Mouse (Mus musculus) spleen, adult 12 weeks (tissue): Measurements from ENCODE around the gene Phactr2.

Source experiments
- DNase-seq: peaks from one replicate; pipeline ENCODE4 v3.0.0; 2022; ENCODE audit warnings: low spot score

Gene Phactr2

GRCm38 (mm10) chr10:13448283-13449045 lies 25.7 kb downstream of the Phactr2 start:
- no peak for DNase-seq

DNA sequence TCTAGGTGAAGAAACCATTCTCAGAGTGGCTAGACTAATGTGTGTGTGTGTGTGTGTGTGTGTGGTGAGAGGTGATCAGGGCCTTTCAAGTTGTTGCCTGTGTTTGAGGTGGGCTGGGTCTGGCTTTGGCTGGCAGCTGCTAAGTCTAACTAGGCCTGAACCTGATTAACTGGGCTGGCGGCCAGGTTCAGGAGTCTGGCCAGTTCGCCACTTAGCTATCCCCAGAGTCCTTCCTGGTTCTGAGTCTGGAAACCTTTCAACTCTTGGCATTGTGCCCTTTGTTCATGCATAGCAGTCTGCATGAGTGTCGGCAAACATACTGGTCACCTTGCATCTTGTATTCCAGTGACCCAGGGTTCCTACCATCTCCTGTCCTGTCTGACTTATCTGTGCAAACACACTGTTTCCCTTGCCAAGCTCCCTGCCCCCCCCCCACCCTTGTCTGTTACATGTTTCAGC lies 27.4 kb downstream of the Phactr2 start:
- no peak for DNase-seq

- no peak for DNase-seq
Measured at GRCm38 (mm10) chr10:13444257-13444656, 30.0 kb downstream of the Phactr2 start.

GRCm38 (mm10) chr10:13443647-13444046 lies 30.6 kb downstream of the Phactr2 start:
- no peak for DNase-seq

- DNase-seq, result no peak
Measured at GRCm38 (mm10) chr10:13440292-13440691, 33.9 kb downstream of the Phactr2 start.

DNA sequence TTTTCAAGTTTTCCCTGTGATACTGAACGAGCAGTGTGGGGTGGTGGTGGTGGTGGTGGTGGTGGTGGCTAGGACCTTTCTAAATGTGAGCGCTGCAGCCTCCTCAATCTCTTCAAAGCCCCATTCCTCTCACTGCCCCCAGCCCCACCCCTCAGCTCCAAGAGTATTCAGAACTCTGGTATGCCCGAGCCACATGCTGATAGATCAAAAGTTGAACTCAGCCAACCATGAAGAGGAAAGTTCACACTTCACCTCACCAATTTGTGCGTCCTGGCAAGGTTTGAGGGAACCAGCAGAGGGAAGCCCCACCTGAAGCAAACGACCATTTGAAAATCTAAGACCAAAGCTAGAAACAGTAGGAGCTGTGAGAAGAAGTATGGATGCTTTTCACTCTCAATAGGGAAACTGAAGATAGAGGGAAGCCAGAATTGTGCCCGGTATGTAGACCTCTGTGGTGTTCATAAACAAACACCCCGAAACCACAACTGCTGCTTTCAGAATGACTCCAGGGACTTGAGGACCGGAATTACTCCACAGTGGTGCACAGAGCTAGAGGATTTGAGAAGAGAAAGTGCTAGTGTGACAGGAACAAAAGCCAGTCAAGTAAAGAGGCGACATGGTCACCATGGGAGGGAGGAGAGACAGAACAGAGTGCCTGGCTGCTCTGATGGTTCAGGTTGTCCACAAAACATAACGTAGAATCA lies 35.9 kb downstream of the Phactr2 start:
- DNase-seq, result no peak

DNA sequence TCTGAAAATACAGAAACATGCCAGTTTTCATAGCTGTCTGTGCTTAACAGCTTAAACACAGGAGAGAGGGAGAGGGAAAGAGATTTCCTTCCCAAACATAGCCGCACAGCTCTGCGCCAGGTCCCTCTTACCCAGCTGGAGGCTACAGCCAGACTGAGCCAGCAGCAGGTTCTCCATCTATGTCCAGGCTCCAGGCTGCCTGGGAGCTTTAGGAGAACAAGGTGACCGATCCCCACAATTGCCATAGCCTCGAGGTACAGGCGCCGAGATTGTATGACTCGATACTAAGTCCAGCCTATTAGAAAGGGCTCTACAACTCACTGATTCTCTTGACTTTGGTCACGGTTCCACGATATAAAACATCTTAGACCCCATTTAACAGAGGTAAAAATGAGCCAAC lies 37.2 kb downstream of the Phactr2 start:
- DNase-seq, result no peak

GRCm38 (mm10) chr10:13433016-13433415 lies 41.2 kb downstream of the Phactr2 start:
- DNase-seq, result no peak

DNA sequence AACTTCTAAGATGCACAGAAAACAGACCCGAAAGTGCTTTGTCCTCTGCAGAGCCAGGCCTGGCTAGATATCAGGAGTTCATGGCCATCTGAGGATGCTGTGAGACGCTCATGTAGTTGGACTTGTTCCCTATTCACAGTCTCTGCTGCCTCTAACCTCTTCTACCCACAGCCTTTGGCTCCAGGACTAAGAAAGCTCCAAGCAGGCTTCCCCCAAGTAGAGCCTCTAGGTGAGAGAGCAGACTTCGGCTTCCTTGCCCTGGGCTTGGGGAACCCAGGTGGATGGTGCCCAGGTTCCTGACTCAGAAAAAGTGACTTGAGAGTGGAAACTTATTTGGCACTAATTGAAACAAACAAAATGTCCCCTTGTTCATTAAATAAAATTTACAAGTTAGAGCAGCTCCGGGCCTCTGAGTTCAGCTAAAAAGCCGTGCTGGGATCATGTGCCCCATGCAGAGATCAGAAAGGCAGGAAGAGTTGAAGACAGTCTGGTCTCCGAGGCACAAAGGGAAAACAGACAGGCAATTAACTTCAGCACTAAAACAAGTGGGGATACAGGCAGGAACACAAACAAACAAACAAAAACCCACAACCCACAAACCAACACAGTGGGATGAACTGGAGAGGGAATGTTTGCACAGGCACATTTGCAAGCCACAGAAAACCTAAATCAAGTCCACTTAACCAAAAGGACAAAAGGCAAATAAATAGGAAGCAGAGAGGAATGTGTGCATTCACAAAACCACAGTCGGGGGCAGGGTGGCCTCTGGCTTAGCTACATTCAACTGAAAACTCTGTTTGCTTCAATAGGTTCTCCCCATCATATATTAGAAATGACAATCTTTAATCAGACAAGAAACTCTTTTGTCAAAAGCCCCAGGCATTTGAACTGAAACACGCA lies 42.3 kb downstream of the Phactr2 start:
- DNase-seq, result no peak

GRCm38 (mm10) chr10:13429766-13430165 lies 44.4 kb downstream of the Phactr2 start:
- DNase-seq, result no peak

GRCm38 (mm10) chr10:13429240-13429639 lies 45.0 kb downstream of the Phactr2 start:
- no peak for DNase-seq

- no peak for DNase-seq
Measured at GRCm38 (mm10) chr10:13428536-13428935, 45.7 kb downstream of the Phactr2 start.

- DNase-seq, result no peak
Measured at GRCm38 (mm10) chr10:13427599-13427998, 46.6 kb downstream of the Phactr2 start.

- no peak for DNase-seq
Measured at GRCm38 (mm10) chr10:13425198-13425597, 49.0 kb downstream of the Phactr2 start.

- no peak for DNase-seq
Measured at GRCm38 (mm10) chr10:13424508-13424907, 49.7 kb downstream of the Phactr2 start.

DNA sequence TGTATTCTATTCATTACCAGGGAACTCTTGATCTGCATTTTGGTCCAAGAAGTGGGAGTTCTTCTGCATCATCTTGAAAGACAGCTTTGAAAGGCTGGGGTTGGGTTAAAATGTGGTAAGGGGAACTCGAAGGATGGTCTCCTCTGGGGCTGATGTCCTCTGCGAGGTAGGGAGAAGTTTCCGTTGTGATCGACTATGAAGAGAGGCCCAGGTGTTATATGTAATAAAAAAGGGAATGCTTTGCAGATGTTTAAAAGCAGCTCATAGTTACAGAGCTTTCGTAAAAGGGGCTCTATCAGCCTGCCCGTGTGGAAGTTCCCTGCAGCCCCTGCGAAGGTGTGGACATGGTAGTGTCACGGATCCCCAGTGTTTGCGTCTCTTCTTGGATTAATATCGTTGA lies 50.2 kb downstream of the Phactr2 start:
- no peak for DNase-seq

GRCm38 (mm10) chr10:13422121-13422520 lies 52.1 kb downstream of the Phactr2 start:
- no peak for DNase-seq

GRCm38 (mm10) chr10:13419246-13419645 lies 55.0 kb downstream of the Phactr2 start:
- no peak for DNase-seq

GRCm38 (mm10) chr10:13415489-13416104 lies 58.6 kb downstream of the Phactr2 start:
- no peak for DNase-seq

- no peak for DNase-seq
Measured at GRCm38 (mm10) chr10:13412202-13412923, 61.8 kb downstream of the Phactr2 start.

- no peak for DNase-seq
Measured at GRCm38 (mm10) chr10:13411056-13411455, 63.2 kb downstream of the Phactr2 start.
